Mouse (Mus musculus) forebrain, embryonic 16.5 days (tissue): ENCODE data around the gene 1700024P04Rik. TPM values are rescaled to one million over a fixed set of nuclear protein-coding genes. Genes with fewer than 3 reads are reported as not detected.

ENCODE experiments used
- ATAC-seq: fragments of 200-750 bp; cut with Nextera tagmentation; 2 replicates; pipeline ENCODE4 v1.8.0; 2017; ENCODE audit warnings: mild to moderate bottlenecking, moderate library complexity
- H3K27ac ChIP-seq: fragments of 300-500 bp; sonication (generic); 2 replicates; pipeline ENCODE4 v1.5.1; 2014; ENCODE audit warnings: low read length, control low read depth
- H3K27me3 ChIP-seq: fragments of 300-500 bp; sonication (generic); replicated peaks from 2 replicates; pipeline ENCODE4 v1.6.1; 2014; ENCODE audit warnings: low read length; ENCODE audit not compliant: control insufficient read depth, insufficient read depth
- H3K36me3 ChIP-seq: fragments of 300-500 bp; sonication (generic); 2 replicates; pipeline ENCODE4 v1.6.1; 2014; ENCODE audit not compliant: control insufficient read depth, insufficient read depth
- H3K4me1 ChIP-seq: fragments of 300-500 bp; sonication (generic); replicated peaks from 2 replicates; pipeline ENCODE4 v1.6.1; 2014; ENCODE audit warnings: low read length; ENCODE audit not compliant: control insufficient read depth, insufficient read depth
- H3K4me2 ChIP-seq: fragments of 300-500 bp; sonication (generic); 2 replicates; pipeline ENCODE4 v1.6.1; 2014; ENCODE audit warnings: mild to moderate bottlenecking, low read length, control low read depth
- H3K4me3 ChIP-seq: fragments of 300-500 bp; sonication (generic); replicated peaks from 2 replicates; pipeline ENCODE4 v1.5.1; 2014; ENCODE audit warnings: mild to moderate bottlenecking, low read length, control low read depth
- H3K9ac ChIP-seq: fragments of 300-500 bp; sonication (generic); replicated peaks from 2 replicates; pipeline ENCODE4 v1.6.1; 2014; ENCODE audit warnings: low read depth, low read length, control low read depth
- H3K9me3 ChIP-seq: fragments of 300-500 bp; sonication (generic); 2 replicates; pipeline ENCODE4 v1.6.1; 2016; ENCODE audit warnings: low read length; ENCODE audit not compliant: control insufficient read depth
- WGBS: fragments of 180-500 bp; shearing (Covaris S2); extraction: QIAGEN DNeasy Blood & Tissue Kit; methylation state at CpG from one replicate; pipeline ENCODE4 v1.1.7; 2014; 5-methylcytosine and 5-hydroxymethylcytosine counted together
- polyA plus RNA-seq: library from polyadenylated mRNA; unstranded; fragments of >200 nt; fragmentation: Nextera tagmentation; extraction: Ambion mirVana; gene quantifications from 2 replicates; pipeline ENCODE4 v1.2.1, GENCODE M21; 2015

1700024P04Rik gene
- polyA plus RNA-seq, 1 experiment from 2014 or later: not detected

- Histone ChIP-seq H3K36me3 (no peaks in the 10 kb centered on the region), H3K27ac (no peak overlapping the region), H3K4me1 (no peaks in the 10 kb centered on the region), H3K27me3 (no peaks in the 10 kb centered on the region), H3K4me3 (no peak overlapping the region), H3K4me2 (no peak overlapping the region), H3K9me3 (no peaks in the 10 kb centered on the region), H3K9ac (no peak overlapping the region)
- WGBS: 62% methylated on average over 5 of the region's 5 CpGs
- ATAC-seq: no peak
Observed at GRCm38 (mm10) chr13:98971641-98972040, 12.7 kb downstream of the 1700024P04Rik start.

- no peak overlapping the region for H3K27ac ChIP-seq
- no peaks in the 10 kb centered on the region for H3K9me3 ChIP-seq
- H3K9ac ChIP-seq: no peak overlapping the region
- WGBS: 82% methylated on average over 4 of the region's 4 CpGs
- H3K4me1 ChIP-seq: no peaks in the 10 kb centered on the region
- no peaks in the 10 kb centered on the region for H3K27me3 ChIP-seq
- no peak overlapping the region for H3K4me2 ChIP-seq
- no peak overlapping the region for H3K4me3 ChIP-seq
- ATAC-seq: no peak
- no peaks in the 10 kb centered on the region for H3K36me3 ChIP-seq
Observed at GRCm38 (mm10) chr13:98968517-98968916, 15.8 kb downstream of the 1700024P04Rik start.

GRCm38 (mm10) chr13:98967942-98968341 lies 16.4 kb downstream of the 1700024P04Rik start:
- Histone ChIP-seq H3K36me3 (no peaks in the 10 kb centered on the region), H3K9ac (no peak overlapping the region), H3K4me3 (no peak overlapping the region), H3K9me3 (no peaks in the 10 kb centered on the region), H3K27me3 (no peaks in the 10 kb centered on the region), H3K27ac (no peak overlapping the region), H3K4me1 (no peaks in the 10 kb centered on the region), H3K4me2 (no peak overlapping the region)
- 86% methylated on average over 6 of the region's 6 CpGs for whole genome bisulfite sequencing
- no peak for ATAC-seq

- Histone ChIP-seq H3K4me3 (no peak overlapping the region), H3K27ac (no peak overlapping the region), H3K9ac (no peak overlapping the region), H3K9me3 (no peaks in the 10 kb centered on the region), H3K27me3 (no peaks in the 10 kb centered on the region), H3K4me1 (no peaks in the 10 kb centered on the region), H3K4me2 (no peak overlapping the region), H3K36me3 (no peaks in the 10 kb centered on the region)
- 76% methylated on average over 5 of the region's 5 CpGs for WGBS
- ATAC-seq: no peak
Observed at GRCm38 (mm10) chr13:98966583-98966982, 17.8 kb downstream of the 1700024P04Rik start.

- no peak overlapping the region for H3K4me3 ChIP-seq
- no peak overlapping the region for H3K27ac ChIP-seq
- 82% methylated on average over 1 of the region's 1 CpGs for WGBS
- no peak for ATAC-seq
- H3K9ac ChIP-seq: no peak overlapping the region
- no peaks in the 10 kb centered on the region for H3K27me3 ChIP-seq
- no peak overlapping the region for H3K4me2 ChIP-seq
- no peaks in the 10 kb centered on the region for H3K9me3 ChIP-seq
- no peaks in the 10 kb centered on the region for H3K4me1 ChIP-seq
- no peaks in the 10 kb centered on the region for H3K36me3 ChIP-seq
Observed at GRCm38 (mm10) chr13:98963612-98964011, 20.8 kb downstream of the 1700024P04Rik start.

GRCm38 (mm10) chr13:98958177-98958576 lies 26.2 kb downstream of the 1700024P04Rik start:
- Histone ChIP-seq H3K4me2 (no peak overlapping the region), H3K4me1 (no peaks in the 10 kb centered on the region), H3K4me3 (no peak overlapping the region), H3K9ac (no peak overlapping the region), H3K36me3 (no peaks in the 10 kb centered on the region), H3K9me3 (no peaks in the 10 kb centered on the region), H3K27me3 (no peaks in the 10 kb centered on the region), H3K27ac (no peak overlapping the region)
- WGBS: 27% methylated on average over 2 of the region's 2 CpGs
- ATAC-seq: no peak

GRCm38 (mm10) chr13:98956209-98956608 lies 28.2 kb downstream of the 1700024P04Rik start:
- H3K27me3 ChIP-seq: no peaks in the 10 kb centered on the region
- WGBS: 76% methylated on average over 2 of the region's 2 CpGs
- no peaks in the 10 kb centered on the region for H3K36me3 ChIP-seq
- ATAC-seq: no peak
- no peak overlapping the region for H3K9ac ChIP-seq
- H3K4me3 ChIP-seq: no peak overlapping the region
- H3K4me2 ChIP-seq: no peak overlapping the region
- H3K27ac ChIP-seq: no peak overlapping the region
- H3K9me3 ChIP-seq: no peaks in the 10 kb centered on the region
- H3K4me1 ChIP-seq: no peaks in the 10 kb centered on the region

- no peak overlapping the region for H3K4me2 ChIP-seq
Observed at GRCm38 (mm10) chr13:98955676-98956075, 28.7 kb downstream of the 1700024P04Rik start.

GRCm38 (mm10) chr13:98955226-98955625 lies 29.1 kb downstream of the 1700024P04Rik start:
- no peak overlapping the region for H3K27ac ChIP-seq
- no peak overlapping the region for H3K9ac ChIP-seq
- H3K4me1 ChIP-seq: no peaks in the 10 kb centered on the region
- 58% methylated on average over 5 of the region's 5 CpGs for WGBS
- no peaks in the 10 kb centered on the region for H3K36me3 ChIP-seq
- no peak overlapping the region for H3K4me3 ChIP-seq
- no peaks in the 10 kb centered on the region for H3K27me3 ChIP-seq
- H3K9me3 ChIP-seq: no peaks in the 10 kb centered on the region
- H3K4me2 ChIP-seq: no peak overlapping the region
- no peak for ATAC-seq

More at GRCm38 (mm10) chr13:98955676-98956075, 28.7 kb downstream of the 1700024P04Rik start:
- H3K9me3 ChIP-seq: no peaks in the 10 kb centered on the region
- no peaks in the 10 kb centered on the region for H3K27me3 ChIP-seq
- H3K36me3 ChIP-seq: no peaks in the 10 kb centered on the region
- no peaks in the 10 kb centered on the region for H3K4me1 ChIP-seq
- no peak for ATAC-seq
- no peak overlapping the region for H3K4me3 ChIP-seq
- no peak overlapping the region for H3K27ac ChIP-seq
- H3K9ac ChIP-seq: no peak overlapping the region
- WGBS: 68% methylated on average over 6 of the region's 6 CpGs

GRCm38 (mm10) chr13:98953830-98954229 lies 30.5 kb downstream of the 1700024P04Rik start:
- ATAC-seq: no peak
- no peak overlapping the region for H3K4me3 ChIP-seq
- H3K27ac ChIP-seq: no peak overlapping the region
- no peaks in the 10 kb centered on the region for H3K9me3 ChIP-seq
- H3K9ac ChIP-seq: no peak overlapping the region
- no peaks in the 10 kb centered on the region for H3K36me3 ChIP-seq
- H3K4me1 ChIP-seq: no peaks in the 10 kb centered on the region
- no peaks in the 10 kb centered on the region for H3K27me3 ChIP-seq
- H3K4me2 ChIP-seq: no peak overlapping the region
- WGBS: 58% methylated on average over 5 of the region's 5 CpGs
